Mouse (Mus musculus) gastrocnemius, adult 2 months (tissue): ENCODE measurements around the gene Gabrp. TPM values are rescaled to one million over a fixed set of nuclear protein-coding genes. Genes with fewer than 3 reads are reported as not detected.

Experiments
- DNase-seq: peaks from one replicate; pipeline ENCODE4 v3.0.0; 2022
- H3K27ac ChIP-seq: fragments of 200-600 bp; 2 replicates; pipeline ENCODE4 v1.8.1; 2022; ENCODE audit warnings: mild to moderate bottlenecking
- H3K4me3 ChIP-seq: fragments of 200-600 bp; 2 replicates; pipeline ENCODE4 v1.8.1; 2022; ENCODE audit warnings: mild to moderate bottlenecking, moderate library complexity
- CTCF ChIP-seq: fragments of 200-600 bp; IDR thresholded peaks from 2 replicates; pipeline ENCODE4 v1.8.1; 2022; ENCODE audit warnings: antibody characterized with exemption, mild to moderate bottlenecking, moderate library complexity
- intact Hi-C: fragments of 180-260 bp; cut with DNase I; formaldehyde crosslinking; loops from one replicate; pipeline ENCODE4 v1.15.1; 2025
- total RNA-seq, 2 experiments: library from RNA; stranded (reverse); gene quantifications; 2 replicates each; pipeline ENCODE4 v1.2.3; 2021

The Gabrp gene
- total RNA-seq, 2 experiments from 2014 or later, result not detected

GRCm38 (mm10) chr11:33554123-33554522, 24.6 kb downstream of the Gabrp start:
- TF ChIP-seq CTCF, result peak; percentile 34; the same call in 1 of the 2 replicates
- intact Hi-C loops, result loop anchor here (10.0 kb wide), 1 partner anchor 379 kb away; no protein-coding TSS in a partner anchor
- Histone ChIP-seq H3K27ac (no peak overlapping the region), H3K4me3 (no peak overlapping the region)
- no peak for DNase-seq

DNA sequence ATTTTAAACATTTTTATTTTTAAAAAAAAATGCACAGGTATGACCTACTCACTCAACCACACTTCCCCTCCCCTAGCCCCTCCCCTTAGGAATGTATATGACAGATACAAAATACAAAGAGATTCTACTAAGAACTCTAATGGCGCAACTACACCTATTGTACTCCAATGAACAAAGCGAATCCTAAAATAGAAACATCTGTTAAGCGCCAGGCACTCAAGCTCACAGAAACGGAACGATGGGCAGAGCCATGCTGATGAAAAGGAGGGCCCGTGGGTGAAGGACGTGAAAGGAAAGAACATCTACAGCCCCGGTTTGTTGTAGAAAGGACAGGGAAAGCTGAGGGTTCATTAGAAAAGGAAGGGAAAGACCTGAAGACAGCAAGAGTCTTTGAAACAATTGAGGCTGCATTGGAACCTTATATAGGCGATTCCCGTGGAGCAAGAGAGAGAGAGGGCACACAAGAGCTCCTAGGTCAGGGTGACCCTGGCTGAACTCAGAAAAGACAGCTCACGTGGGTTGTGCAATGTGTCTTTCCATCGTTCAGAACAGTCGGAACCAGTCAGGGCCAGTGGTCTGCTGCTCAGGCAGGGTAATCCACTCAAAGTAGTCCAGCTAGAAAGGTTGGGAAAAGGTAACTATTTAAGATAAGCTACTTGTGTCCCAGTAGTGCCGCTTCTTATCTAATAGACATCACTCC, 27.7 kb downstream of the Gabrp start:
- Histone ChIP-seq H3K27ac (no peak overlapping the region), H3K4me3 (no peak overlapping the region)
- intact Hi-C loops, result loop anchor here (10.0 kb wide), 1 partner anchor 376 kb away; no protein-coding TSS in a partner anchor
- no peak for TF ChIP-seq CTCF
- DNase-seq, result no peak

- peak; percentile 17 for DNase-seq
- H3K27ac ChIP-seq, result no peak overlapping the region
- H3K4me3 ChIP-seq, result no peak overlapping the region
- TF ChIP-seq CTCF, result no peak
- intact Hi-C loops, result no loop called here
Observed at GRCm38 (mm10) chr11:33547386-33547785, 31.4 kb downstream of the Gabrp start.

GRCm38 (mm10) chr11:33544945-33545344, 33.8 kb downstream of the Gabrp start:
- Histone ChIP-seq H3K27ac (no peak overlapping the region), H3K4me3 (no peak overlapping the region)
- DNase-seq, result no peak
- intact Hi-C loops, result no loop called here
- TF ChIP-seq CTCF, result no peak

- no peak overlapping the region for H3K4me3 ChIP-seq
- no peak for DNase-seq
- intact Hi-C loops, result no loop called here
- no peak overlapping the region for H3K27ac ChIP-seq
- TF ChIP-seq CTCF, result no peak
Observed at GRCm38 (mm10) chr11:33544121-33544520, 34.6 kb downstream of the Gabrp start.

DNA sequence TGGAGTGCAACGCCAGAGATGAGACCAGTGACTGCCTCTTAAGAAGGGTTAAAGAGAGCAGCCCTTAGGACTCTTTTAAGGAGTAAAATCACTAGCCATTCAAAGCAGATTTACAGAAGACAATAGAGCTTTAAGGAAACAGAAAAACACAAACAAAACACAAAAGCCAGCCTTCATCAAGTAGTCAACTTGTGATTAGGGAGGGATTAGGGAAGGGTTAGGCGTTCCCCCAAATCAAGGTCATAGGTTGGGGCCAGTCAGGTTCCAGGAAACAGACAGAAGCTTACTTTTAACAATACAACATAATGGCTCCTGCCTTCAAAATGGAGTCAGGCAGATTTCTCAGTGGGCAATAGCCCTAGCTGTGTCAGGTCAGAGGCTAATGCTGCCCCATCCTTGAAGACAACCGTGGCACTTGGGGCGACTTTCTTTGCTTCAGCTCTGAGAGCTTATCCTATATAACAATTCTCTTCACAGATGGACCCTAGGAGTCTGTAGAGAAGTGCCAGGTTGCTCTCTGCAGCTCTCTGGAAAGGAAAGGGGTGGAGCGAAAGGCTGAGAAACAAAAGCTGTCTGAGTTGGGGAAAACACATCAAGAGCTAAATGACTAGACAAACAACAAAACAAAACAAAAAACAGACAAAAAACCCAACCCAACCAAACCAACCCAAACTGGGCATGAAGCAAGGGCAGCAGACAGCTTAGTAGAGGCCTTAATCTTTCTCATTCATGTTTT, 41.2 kb downstream of the Gabrp start:
- Histone ChIP-seq H3K4me3 (no peak overlapping the region), H3K27ac (no peak overlapping the region)
- intact Hi-C loops, result no loop called here
- TF ChIP-seq CTCF, result no peak
- DNase-seq, result no peak

DNA sequence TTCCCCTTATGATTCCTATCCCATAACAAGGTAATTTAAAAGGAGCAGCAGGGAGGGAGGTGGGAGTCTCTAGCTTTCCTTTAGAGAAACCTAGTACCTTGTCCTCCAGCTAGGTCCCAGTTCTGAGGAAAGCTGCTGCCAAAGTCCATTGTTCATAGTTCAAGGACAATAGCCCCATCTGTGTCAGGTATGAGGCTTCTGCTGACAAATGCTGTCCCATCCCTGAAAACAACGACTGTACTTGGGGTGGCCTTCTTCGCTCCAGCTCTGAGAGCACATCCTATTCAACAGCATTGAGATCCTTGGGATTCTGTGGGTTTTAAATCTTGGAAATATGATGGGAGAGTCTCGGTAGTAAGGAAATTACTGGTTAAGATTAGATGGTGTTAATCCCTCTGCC, 42.1 kb downstream of the Gabrp start:
- no peak overlapping the region for H3K27ac ChIP-seq
- no peak for TF ChIP-seq CTCF
- DNase-seq, result no peak
- H3K4me3 ChIP-seq, result no peak overlapping the region
- intact Hi-C loops, result no loop called here

DNA sequence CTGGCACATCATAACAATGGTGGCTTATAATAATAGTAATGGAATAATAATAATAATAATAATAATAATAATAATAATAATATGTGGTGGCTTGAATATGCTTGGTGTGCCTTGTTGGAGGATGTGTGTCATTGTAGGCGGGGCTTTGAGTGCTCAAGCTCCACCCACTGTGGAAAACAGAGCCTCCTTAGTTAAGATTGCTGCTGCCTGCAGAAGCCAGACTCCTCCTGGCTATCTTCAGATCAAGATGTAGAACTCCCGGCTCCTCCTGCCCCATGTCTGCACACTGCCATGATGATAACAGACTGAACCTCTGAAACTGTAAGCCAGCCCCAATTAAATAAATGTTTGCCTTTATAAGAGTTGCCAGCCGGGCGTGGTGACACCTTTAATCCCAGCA, 44.2 kb downstream of the Gabrp start:
- intact Hi-C loops, result no loop called here
- Histone ChIP-seq H3K4me3 (no peak overlapping the region), H3K27ac (no peak overlapping the region)
- no peak for TF ChIP-seq CTCF
- DNase-seq, result no peak

- Histone ChIP-seq H3K27ac (no peak overlapping the region), H3K4me3 (no peak overlapping the region)
- DNase-seq, result no peak
- TF ChIP-seq CTCF, result no peak
- intact Hi-C loops, result no loop called here
Observed at GRCm38 (mm10) chr11:33533577-33533976, 45.2 kb downstream of the Gabrp start.

DNA sequence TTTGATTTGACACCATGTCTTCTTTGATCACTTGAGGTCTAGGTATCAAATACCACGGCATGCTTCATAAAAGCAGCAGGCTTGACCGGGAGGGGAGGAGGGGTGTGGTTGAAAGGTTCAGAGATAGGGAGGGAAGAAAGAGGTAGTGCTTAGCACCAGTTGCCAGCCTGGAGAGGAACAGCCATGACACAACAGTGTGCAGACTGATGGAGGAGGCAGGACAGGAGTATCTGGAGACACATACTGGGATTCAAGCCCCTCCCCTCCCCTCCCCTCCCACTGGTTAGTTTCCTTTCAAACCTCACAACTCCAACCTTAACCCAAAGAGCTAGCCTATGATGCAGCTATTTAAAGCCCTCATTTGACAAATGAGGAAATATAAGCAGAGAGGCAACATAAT, 49.2 kb downstream of the Gabrp start:
- intact Hi-C loops, result no loop called here
- no peak for DNase-seq
- TF ChIP-seq CTCF, result no peak
- Histone ChIP-seq H3K4me3 (no peak overlapping the region), H3K27ac (no peak overlapping the region)

GRCm38 (mm10) chr11:33513376-33513991, 65.3 kb downstream of the Gabrp start, which contains the start of gene Ranbp17:
TSS of gene Ranbp17 (minus strand) at chr11:33513746.
- DNase-seq, result peak; percentile 63
- peak within 1 kb of the TSS; percentile 46 for H3K27ac ChIP-seq
- TF ChIP-seq CTCF, result no peak

GRCm38 (mm10) chr11:33512854-33513375, 65.8 kb downstream of the Gabrp start:
- intact Hi-C loops, result no loop called here
- Histone ChIP-seq H3K27ac (peak overlapping the region; percentile 46), H3K4me3 (peak overlapping the region; percentile 86)
- TF ChIP-seq CTCF, result no peak; the same call in 1 of the 2 replicates
- DNase-seq, result peak; percentile 69

More at GRCm38 (mm10) chr11:33513376-33513991, 65.3 kb downstream of the Gabrp start, which contains the start of gene Ranbp17:
- peak within 1 kb of the TSS; percentile 86 for H3K4me3 ChIP-seq
- intact Hi-C loops, result no loop called here

DNA sequence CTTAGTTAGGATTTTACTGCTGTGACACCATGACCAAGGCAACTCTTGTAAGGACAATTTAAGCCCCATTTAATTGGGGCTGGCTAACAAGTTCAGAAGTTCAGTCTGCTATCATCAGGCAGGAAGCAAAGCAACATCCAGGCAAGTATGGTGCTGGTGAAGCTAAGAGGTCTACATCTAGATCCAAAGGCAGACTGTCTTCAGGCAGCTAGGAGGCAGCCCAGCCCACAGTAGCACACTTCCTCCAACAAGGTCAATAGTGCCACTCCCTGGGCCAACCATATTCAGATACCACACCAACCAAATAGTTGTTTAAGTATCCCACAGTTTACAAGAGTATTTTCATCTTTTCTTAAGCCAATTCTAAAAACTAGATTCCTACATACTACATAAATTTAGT, 69.4 kb downstream of the Gabrp start:
- Histone ChIP-seq H3K27ac (no peak overlapping the region), H3K4me3 (no peak overlapping the region)
- intact Hi-C loops, result no loop called here
- no peak for DNase-seq
- no peak for TF ChIP-seq CTCF

Other genes with a start within 250 kb of the Gabrp start
- under 1 TPM; 0.31 to 0.64 TPM for gene Ranbp17, start 65.2 kb downstream of the Gabrp start, total RNA-seq
- gene D130052B06Rik, start 20.3 kb upstream of the Gabrp start, total RNA-seq, result not detected